In genomic region chr13:43199749-43200148, GRCm38 (mm10) we compare ENCODE assay signal across 9 mouse cellular contexts. TPM values are rescaled to one million over a fixed set of nuclear protein-coding genes. Genes with fewer than 3 reads are reported as not detected.
DNase-seq lines count a peak whose midpoint lies in the region; ATAC-seq and TF ChIP-seq lines count a peak whose summit lies in the region.
"Had no signal": no experiment of that assay in that cellular context is flagged by ENCODE, and none has a peak within 500 bp of the region (broad histone marks: within the 10 kb centered on the region; RNA-seq: fewer than 3 reads in every experiment).

No protein-coding gene starts in this region.

- H3K36me3 ChIP-seq in heart, embryonic 12.5 days: 0 out of 2 replicates have a peak, but pooled peaks cover 7% of the 10 kb centered on the region
- H3K36me3 ChIP-seq in thymus, adult 2 months (ENCODE audit: control insufficient read depth, insufficient read depth, low read length): no peaks in the 10 kb centered on the region

- no peak overlapping the region for H3K4me2 ChIP-seq in heart, embryonic 12.5 days
- H3K4me2 ChIP-seq: heart, embryonic 13.5 days had no signal

- no peak for TF ChIP-seq POLR2A in thymus, adult 2 months (IDR thresholded peaks at IDR 0.05; ENCODE audit: control insufficient read depth, extremely low read depth, insufficient read depth, low read length, poor library complexity)

- 67% methylated on average over 5 of the region's 5 CpGs for WGBS in heart, embryonic 12.5 days
- WGBS in thymus, adult 2 months: 70% methylated on average over 5 of the region's 5 CpGs

- intact Hi-C loops in heart, postnatal 36 days (cut with DNase I): loop anchor here (5.0 kb wide), 2 partner anchors 38 to 123 kb away; no protein-coding TSS in a partner anchor

- H3K4me1 ChIP-seq in heart, embryonic 12.5 days (replicated peaks): peaks cover 48% of the 10 kb centered on the region
- H3K4me1 ChIP-seq in thymus, adult 2 months (replicated peaks; ENCODE audit: control insufficient read depth, insufficient read depth, low read length): peaks cover 4% of the 10 kb centered on the region; the same call in 1 of the 2 replicates

- no peak for TF ChIP-seq CTCF in thymus, adult 2 months (IDR thresholded peaks at IDR 0.05; ENCODE audit: borderline replicate concordance, control insufficient read depth, extremely low read depth, insufficient read depth, low read length, poor library complexity)

- H3K4me3 ChIP-seq in heart, embryonic 12.5 days: no peak overlapping the region
- no peak overlapping the region for H3K4me3 ChIP-seq in thymus, adult 2 months (ENCODE audit: control insufficient read depth, insufficient read depth, low read length)
- H3K4me3 ChIP-seq: heart, embryonic 13.5 days had no signal

- ATAC-seq in heart, embryonic 12.5 days (ENCODE audit: insufficient number of reproducible peaks, low FRiP score): no peak
- peak; percentile 23; the same call in 1 of the 2 replicates for ATAC-seq in common myeloid progenitor, adult 5-6 weeks (replicated peaks; ENCODE audit: low read depth, poor library complexity, severe bottlenecking)

- peak; percentile 36 to 61 for DNase-seq in heart, postnatal 36 days
- peak; percentile 46 for DNase-seq in thymus, adult 2 months
- DNase-seq in thymus, postnatal 10 days (ENCODE audit: low spot score in 2 of 2): no peak
- DNase-seq in naive thymus-derived CD4-positive, alpha-beta T cell, adult 2 months (ENCODE audit: low read depth): peak; percentile 69
- DNase-seq in frontal cortex, postnatal 14 days (ENCODE audit: low spot score in 2 of 2): no peak
- DNase-seq in ovary, postnatal 36 days (ENCODE audit: low spot score): no peak

- 0 out of 2 replicates have a peak, but pooled peaks cover 10% of the 10 kb centered on the region for H3K27me3 ChIP-seq in heart, embryonic 12.5 days (replicated peaks)
- no peaks in the 10 kb centered on the region for H3K27me3 ChIP-seq in thymus, adult 2 months (ENCODE audit: control insufficient read depth, insufficient read depth, low read length)

- H3K27ac ChIP-seq in heart, embryonic 12.5 days (ENCODE audit: poor library complexity, severe bottlenecking): no peak overlapping the region
- H3K27ac ChIP-seq in thymus, adult 2 months (ENCODE audit: control insufficient read depth, insufficient read depth, low read length): no peak overlapping the region
- H3K27ac ChIP-seq: heart, embryonic 13.5 days had no signal

- no peak overlapping the region for H3K9ac ChIP-seq in heart, embryonic 12.5 days
- H3K9ac ChIP-seq: heart, embryonic 13.5 days had no signal

- no peaks in the 10 kb centered on the region for H3K9me3 ChIP-seq in heart, embryonic 12.5 days (replicated peaks)
- H3K9me3 ChIP-seq: heart, embryonic 13.5 days had no signal

RNA-seq across cellular contexts. Expression of gene Tbc1d7, which starts 28.4 kb away (rescaled TPM):
- 10 to 100 TPM; 32.0 to 35.5 TPM for total RNA-seq in heart, postnatal 36 days (2021)
- polyA plus RNA-seq in heart, embryonic 12.5 days (2016; fragmentation: Nextera tagmentation; extraction: Ambion mirVana): 50.9 and 52.3 TPM in 2 replicates
- 8.6 and 14.5 TPM in 2 replicates for polyA plus RNA-seq in thymus, adult 2 months (2012; rRNA removed)
- total RNA-seq in common myeloid progenitor, adult 5-6 weeks (2017): 8.6 and 17.1 TPM in 2 replicates

Comparison
In these comparisons a context has a peak if more than half of its experiments do, and no peak if none do; other contexts are left out.
1. DNase-seq: peak in heart, postnatal 36 days (2 of 2), thymus, adult 2 months (single experiment) and naive thymus-derived CD4-positive, alpha-beta T cell, adult 2 months (single experiment); none in thymus, postnatal 10 days (0 of 2), frontal cortex, postnatal 14 days (0 of 2) and ovary, postnatal 36 days (single experiment).